Mouse (Mus musculus): Measurements from ENCODE around the gene Gm7978. TPM values are rescaled to one million over a fixed set of nuclear protein-coding genes. Genes with fewer than 3 reads are reported as not detected.
"Not testable (repeated sequence)": the region's sequence is repeated elsewhere in the genome, so short reads cannot be mapped to it uniquely, and the experiment has no call there.

The Gm7978 gene
- not detected in 2 replicates for polyA plus RNA-seq (2015; fragmentation: Nextera tagmentation; extraction: Ambion mirVana)

DNA sequence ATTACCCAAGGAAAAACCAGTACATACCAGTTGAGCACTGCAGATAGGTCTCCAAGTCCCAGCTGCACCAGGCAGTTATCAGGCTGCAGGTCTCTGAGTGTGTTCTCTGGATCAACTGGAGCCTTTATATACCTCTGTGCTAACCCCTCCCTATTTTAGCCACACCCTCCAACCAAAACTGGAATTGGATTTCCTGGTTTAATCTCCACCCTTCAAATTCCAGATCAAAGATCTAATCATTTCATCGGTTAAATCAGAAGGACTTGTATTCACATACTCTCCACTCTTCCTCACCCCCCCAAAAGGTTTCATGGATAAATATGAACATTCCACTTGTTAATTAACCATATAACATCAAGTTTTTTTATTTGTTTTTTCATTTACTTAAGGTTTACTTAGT is at the start of gene Gm7978:
Gene Gm7978 (minus strand): TSS at position 101 of the 400 bp plus-strand sequence.
- not testable (repeated sequence) for H3K4me3 ChIP-seq (ENCODE audit: low read length); H3K36me3 ChIP-seq (ENCODE audit: control insufficient read depth, insufficient read depth); H3K9ac ChIP-seq (ENCODE audit: low read length); H3K9me3 ChIP-seq (replicated peaks; ENCODE audit: control insufficient read depth, low read length); H3K27me3 ChIP-seq (ENCODE audit: control insufficient read depth, insufficient read depth, low read length); H3K4me2 ChIP-seq (ENCODE audit: low read depth, low read length); H3K4me1 ChIP-seq (ENCODE audit: control insufficient read depth, insufficient read depth, low read length); H3K27ac ChIP-seq (ENCODE audit: low read length); ATAC-seq (replicated peaks; ENCODE audit: extremely low read depth, insufficient read depth, low FRiP score)
- no CpG with 5 or more reads among the region's 1 CpGs for WGBS

DNA sequence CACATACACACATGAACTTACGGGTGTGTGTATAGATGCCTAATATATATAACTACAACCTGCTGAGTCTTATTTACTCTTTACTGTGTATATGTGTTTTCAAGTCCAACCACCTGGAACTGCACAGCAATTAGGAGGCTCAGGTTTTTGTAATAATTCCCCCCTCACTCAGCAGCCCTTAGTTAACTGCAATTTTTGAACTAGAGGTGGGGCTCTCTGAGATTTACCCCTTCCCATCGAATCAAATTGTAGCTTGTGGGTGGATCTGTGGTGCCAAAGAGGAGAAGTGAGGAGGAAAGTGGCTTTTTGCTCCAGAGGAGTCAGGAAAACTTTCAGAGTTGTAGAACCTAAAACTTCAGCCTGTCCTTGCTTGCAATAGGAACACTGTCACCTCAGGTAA is 39.7 kb upstream of the Gm7978 start, which contains the start of gene E330014E10Rik:
Gene E330014E10Rik (plus strand): TSS at position 301 of the 400 bp plus-strand sequence.
- H3K9ac ChIP-seq (ENCODE audit: low read length); H3K27ac ChIP-seq (ENCODE audit: low read length): not testable (repeated sequence)

DNA sequence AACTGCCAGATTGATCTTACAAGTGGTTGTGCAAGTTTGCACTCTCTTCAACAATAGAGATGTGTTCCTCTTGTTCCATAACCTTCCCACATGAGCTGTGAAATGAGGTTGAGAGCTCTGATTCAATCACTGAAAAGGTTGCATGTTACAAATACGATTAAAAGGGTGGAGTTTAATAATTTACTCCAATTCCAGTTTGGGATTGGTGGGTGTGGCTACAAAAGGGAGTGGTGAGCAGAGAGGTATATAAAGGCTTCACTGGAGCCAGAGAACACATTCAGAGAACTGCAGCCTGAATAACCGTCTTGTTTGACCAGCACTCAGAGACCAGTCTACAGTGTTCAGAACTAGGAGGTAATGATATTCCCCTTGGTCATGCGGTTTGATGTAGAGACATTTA is 5.7 kb upstream of the Gm7978 start, which contains the start of gene Gm7982:
Gene Gm7982 (plus strand): TSS at position 301 of the 400 bp plus-strand sequence.
- WGBS, result no CpG with 5 or more reads among the region's 3 CpGs

More for the DNA sequence above, 39.7 kb upstream of the Gm7978 start, which contains the start of gene E330014E10Rik:
- not testable (repeated sequence) for H3K27me3 ChIP-seq (ENCODE audit: control insufficient read depth, insufficient read depth, low read length); H3K4me3 ChIP-seq (ENCODE audit: low read length); H3K36me3 ChIP-seq (ENCODE audit: control insufficient read depth, insufficient read depth); H3K4me1 ChIP-seq (ENCODE audit: control insufficient read depth, insufficient read depth, low read length); H3K9me3 ChIP-seq (replicated peaks; ENCODE audit: control insufficient read depth, low read length); H3K4me2 ChIP-seq (ENCODE audit: low read depth, low read length); ATAC-seq (replicated peaks; ENCODE audit: extremely low read depth, insufficient read depth, low FRiP score)
- WGBS, result no CpG with 5 or more reads among the region's 2 CpGs

More for the DNA sequence above, 5.7 kb upstream of the Gm7978 start, which contains the start of gene Gm7982:
- H3K9me3 ChIP-seq (replicated peaks; ENCODE audit: control insufficient read depth, low read length); H3K4me2 ChIP-seq (ENCODE audit: low read depth, low read length); H3K4me1 ChIP-seq (ENCODE audit: control insufficient read depth, insufficient read depth, low read length); H3K27me3 ChIP-seq (ENCODE audit: control insufficient read depth, insufficient read depth, low read length); H3K27ac ChIP-seq (ENCODE audit: low read length); ATAC-seq (replicated peaks; ENCODE audit: extremely low read depth, insufficient read depth, low FRiP score); H3K9ac ChIP-seq (ENCODE audit: low read length); H3K36me3 ChIP-seq (ENCODE audit: control insufficient read depth, insufficient read depth); H3K4me3 ChIP-seq (ENCODE audit: low read length): not testable (repeated sequence)

Other genes with a start within 250 kb of the Gm7978 start
- gene Gm3286, start 225.4 kb downstream of the Gm7978 start, polyA plus RNA-seq (2015; fragmentation: Nextera tagmentation; extraction: Ambion mirVana), result not detected in 2 replicates
- not detected in 2 replicates for gene Gm7971, start 141.3 kb downstream of the Gm7978 start, polyA plus RNA-seq (2015; fragmentation: Nextera tagmentation; extraction: Ambion mirVana)
- not detected in 2 replicates for gene Gm7982, start 5.8 kb upstream of the Gm7978 start, polyA plus RNA-seq (2015; fragmentation: Nextera tagmentation; extraction: Ambion mirVana)
- gene E330014E10Rik, start 39.8 kb upstream of the Gm7978 start, polyA plus RNA-seq (2015; fragmentation: Nextera tagmentation; extraction: Ambion mirVana), result not detected in 2 replicates
- gene Cxcl13, start 220.8 kb upstream of the Gm7978 start, polyA plus RNA-seq (2015; fragmentation: Nextera tagmentation; extraction: Ambion mirVana), result 5.6 and 12.7 TPM in 2 replicates

Measured in heart, embryonic 16.5 days (tissue).